Mouse (Mus musculus) activated CD4-positive, CD25-positive, alpha-beta regulatory T cell, adult 4 months (primary cell): ENCODE measurements at regions not wholly inside any gene's neighbourhood (a gene's known extent, or its start where the extent isn't known, plus 50 kb on each side); places are given as distances from the start of the nearest gene placed in this dataset.
"Not testable (repeated sequence)": the region's sequence is repeated elsewhere in the genome, so short reads cannot be mapped to it uniquely, and the experiment has no call there.

Experiments used
- ATAC-seq: one replicate; pipeline ENCODE4 v1.8.0; 2017

DNA sequence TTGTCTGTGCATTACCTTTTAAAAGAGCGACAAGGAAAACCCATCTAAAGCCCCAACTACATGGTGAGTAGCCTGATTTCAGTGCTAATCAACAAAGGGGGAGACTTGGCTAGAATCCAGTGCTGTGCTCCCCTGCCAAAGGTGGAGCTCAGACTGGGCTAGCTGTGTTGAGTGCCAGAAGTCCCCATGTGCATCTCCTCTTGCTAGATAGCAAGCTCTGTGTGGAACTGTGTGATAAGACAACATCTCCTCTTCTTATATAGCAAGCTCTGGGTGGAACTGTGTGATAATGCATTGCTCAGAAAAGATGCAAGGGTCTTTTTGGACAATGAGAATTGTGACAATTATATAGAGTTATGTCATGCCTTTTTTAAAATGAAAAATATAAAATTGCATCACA is 741.4 kb downstream of the Adam6a start:
- ATAC-seq = no peak

DNA sequence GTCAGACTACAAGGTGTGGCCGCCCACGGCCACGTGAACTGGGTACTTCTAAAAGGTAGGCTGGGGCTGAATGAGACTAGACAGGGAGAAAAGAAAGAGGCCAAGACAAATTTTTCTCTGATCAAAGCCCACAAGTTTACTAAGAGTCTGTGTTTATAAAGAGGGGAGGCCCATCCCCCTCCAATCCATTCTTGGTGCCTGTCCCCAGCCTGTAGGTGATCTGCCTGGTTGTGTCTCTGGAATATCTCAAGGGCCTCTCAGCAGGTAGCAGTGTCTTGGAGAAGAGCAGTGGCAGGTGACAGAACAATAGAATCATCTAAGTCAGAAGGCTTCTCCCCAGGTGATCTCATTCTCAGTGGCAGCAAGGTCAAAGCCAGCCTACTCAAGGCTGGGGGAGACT is 743.3 kb downstream of the Adam6a start:
- ATAC-seq = no peak

DNA sequence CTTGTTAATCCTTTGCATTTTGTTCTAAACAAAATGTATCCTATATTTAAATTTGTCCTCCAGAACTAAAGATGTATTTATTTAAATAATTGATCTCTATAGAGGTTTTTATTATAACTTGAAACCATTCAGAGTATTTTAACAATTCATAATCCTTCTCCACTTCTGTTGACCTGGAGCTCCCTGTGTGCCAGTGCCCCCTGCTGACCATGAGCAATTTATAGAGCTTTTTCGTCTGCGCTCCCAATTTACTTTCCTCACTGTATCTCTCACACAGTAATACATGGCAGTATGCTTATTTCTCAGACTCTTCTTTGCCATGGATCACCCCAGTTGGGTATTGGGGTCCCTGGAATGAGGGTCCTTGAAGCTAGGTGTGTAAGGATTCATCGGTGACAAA is 747.4 kb downstream of the Adam6a start:
- no peak for ATAC-seq

GRCm38 (mm10) chr12:114299771-114300170 is 756.1 kb downstream of the Adam6a start:
- peak; percentile 97 for ATAC-seq

DNA sequence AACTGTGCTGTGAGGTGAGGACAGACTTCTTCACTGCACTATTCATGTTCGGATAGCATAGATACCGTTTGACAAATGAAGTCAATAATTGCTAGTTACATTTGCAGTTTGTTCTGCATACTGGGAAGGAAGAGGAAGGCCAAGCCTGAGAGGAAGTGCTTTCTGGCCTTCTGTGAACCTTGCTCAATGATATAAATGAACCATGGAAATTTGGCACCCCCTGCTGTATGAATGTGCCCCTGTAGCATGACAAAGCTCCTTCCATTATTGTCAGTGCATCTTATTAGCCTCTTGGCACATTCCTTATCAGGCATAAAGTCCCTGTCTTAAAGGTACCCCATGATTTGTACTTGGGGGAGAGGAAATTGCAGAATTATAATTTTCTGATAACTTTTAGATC is 758.0 kb downstream of the Adam6a start:
- ATAC-seq = no peak

DNA sequence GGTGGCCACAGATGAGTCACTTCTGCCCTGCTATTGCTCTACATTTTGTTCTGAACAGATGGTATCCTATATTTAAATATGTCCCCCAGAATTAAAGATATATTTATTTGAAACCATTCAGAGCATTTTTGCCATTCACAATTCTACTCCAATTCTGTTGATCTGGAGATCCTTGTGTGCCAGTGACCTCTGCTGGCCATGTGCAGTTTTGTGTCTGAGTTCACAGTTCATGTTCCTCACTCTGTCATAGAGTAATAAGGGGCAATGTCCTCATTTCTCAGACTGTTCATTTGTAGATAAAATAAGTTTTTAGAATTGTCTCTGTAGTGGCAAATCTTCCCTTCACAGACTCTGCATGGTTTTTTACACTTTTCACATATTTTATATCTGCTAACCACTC is 788.8 kb downstream of the Adam6a start:
- ATAC-seq = no peak

GRCm38 (mm10) chr12:114366276-114366675 is 822.6 kb downstream of the Adam6a start:
- peak; percentile 57 for ATAC-seq

DNA sequence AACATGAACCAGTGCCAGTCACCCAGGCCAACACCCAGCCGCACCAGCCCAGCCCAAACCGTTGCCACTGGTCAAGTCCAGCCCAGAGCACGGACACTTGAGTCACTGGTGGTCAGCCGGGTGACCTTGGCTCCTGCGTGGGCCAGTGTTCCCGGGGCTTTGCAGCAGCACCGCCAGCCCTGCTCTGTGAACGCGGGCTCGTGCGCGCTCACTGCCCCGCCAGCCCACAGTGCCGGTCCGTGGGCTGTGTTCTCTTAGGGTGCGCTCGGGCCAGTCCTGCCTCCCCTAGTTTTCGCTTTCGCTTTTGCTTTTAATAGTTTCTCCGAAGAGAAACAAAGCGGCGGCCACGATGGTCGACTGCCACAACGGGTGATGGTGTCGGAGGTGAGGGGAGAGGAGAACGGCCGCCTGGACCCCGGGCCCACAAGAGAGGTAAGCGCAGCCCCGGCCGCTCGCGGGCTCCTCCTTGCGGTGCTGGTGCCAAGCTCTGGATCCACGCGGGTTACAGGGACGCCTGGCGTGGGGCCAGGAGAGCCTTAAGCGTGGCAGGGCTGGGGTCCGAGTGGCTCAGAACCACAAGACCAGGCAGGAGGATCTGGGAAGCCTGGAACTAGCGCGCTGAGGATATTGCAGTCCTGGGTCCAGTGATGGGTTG is 835.1 kb downstream of the Adam6a start:
- ATAC-seq = peak; percentile 87

DNA sequence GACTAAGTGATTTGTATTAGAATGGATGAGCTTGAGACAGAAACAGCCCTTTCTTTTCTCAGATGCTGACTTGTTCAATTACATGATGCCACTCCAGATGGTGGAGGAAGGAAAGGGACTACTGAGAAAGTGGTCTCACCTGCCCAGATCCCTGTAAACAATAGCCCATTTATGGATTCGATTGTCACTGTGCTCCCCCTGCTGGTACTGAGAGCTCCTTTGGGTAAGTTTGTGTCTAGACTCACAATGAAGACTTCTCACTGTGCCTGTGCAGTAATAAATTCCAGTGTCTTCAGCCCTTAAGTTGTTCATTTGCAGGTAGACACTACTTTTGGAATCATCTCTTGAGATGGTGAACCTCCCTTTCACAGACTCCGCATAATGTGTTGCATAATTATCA is 847.7 kb downstream of the Adam6a start:
- ATAC-seq = no peak

- ATAC-seq = no peak
Measured at GRCm38 (mm10) chr12:114406206-114406605, 862.5 kb downstream of the Adam6a start.

GRCm38 (mm10) chr12:114434529-114434928 is 890.8 kb downstream of the Adam6a start:
- ATAC-seq = no peak

DNA sequence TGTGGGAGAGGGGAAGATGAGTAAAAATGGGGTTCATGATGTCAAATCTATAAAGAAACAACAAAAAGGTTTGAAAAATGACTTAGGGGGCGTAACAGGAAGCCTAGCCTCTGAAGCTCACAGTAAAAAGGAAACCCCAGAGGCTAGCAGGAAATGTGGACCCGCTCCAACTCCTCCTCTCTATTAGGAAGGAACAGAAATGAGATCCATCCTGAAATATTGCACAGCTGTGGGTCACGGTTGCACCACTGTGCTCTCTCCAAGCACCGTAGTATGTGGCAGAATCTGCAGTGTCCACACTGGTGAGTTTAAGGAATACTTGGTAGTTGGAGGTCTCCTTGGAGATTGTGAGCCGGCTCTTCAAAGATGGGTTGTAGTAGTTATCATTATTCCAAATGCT is 918.3 kb downstream of the Adam6a start:
- no peak for ATAC-seq

DNA sequence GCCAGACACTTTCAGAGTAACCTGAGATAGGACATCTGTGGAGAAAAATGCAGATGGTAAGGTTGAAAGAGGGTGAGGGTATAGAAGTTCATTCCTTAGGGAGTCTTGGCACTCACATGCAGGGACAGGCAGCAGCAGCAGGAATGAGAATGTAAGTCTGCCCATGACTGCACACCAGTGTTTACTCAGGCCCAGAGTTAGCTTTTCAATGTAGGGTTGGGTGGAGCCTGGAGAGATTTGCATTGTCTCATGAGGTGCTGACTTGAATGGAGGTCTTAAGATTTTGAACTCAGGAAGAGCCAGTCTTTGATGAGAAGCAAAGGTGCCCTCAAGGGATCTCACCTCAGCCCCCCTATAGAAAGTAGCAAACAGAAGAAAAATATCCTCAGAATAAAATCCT is 918.9 kb downstream of the Adam6a start:
- ATAC-seq = no peak

GRCm38 (mm10) chr12:114468857-114469256 is 925.1 kb downstream of the Adam6a start:
- peak; percentile 69 for ATAC-seq

- not testable (repeated sequence) for ATAC-seq
Measured at GRCm38 (mm10) chr12:114472678-114473077, 929.0 kb downstream of the Adam6a start.

DNA sequence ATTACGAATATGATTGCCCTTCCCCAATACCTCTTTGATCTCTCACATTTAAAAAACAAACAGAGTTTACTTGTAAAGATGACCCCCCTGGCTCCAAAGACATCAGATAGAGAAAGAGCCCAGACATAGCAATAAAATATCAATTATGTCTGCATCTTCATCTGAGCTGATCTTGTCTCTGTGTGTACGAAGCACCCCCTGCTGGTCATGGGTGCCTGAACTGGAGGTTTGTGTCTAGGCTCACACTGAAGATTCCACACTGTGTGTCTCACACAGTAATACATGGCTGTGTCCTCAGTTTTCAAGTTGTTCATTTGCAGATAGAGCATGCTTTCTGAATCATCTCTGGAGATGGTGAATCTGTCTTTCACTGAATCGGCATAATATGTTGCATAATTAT is 935.0 kb downstream of the Adam6a start:
- no peak for ATAC-seq

DNA sequence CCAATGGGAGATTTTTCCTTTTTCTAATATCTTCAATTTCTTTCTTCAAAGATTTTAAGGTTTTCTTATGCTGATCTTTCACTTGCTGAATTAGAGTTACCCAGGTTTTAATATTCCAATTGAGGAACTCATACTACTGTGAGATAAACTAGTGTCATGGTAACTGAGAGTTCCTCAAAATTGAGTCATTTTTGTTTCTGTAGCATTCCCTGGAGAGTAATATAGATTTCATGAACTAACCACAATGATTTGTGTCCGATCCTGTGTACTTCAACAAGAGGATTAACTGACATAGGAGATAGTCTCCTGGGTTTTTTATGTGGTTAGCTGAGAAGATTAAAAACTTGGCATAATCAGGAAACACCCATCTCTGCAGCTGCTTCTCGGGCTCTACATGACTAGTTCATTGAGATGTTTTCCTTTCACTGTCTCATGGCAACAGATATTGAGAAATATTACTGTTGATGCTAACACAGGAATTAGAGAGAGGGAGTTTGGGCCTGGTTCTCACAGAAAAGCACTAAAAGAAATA is 949.9 kb downstream of the Adam6a start:
- not testable (repeated sequence) for ATAC-seq

DNA sequence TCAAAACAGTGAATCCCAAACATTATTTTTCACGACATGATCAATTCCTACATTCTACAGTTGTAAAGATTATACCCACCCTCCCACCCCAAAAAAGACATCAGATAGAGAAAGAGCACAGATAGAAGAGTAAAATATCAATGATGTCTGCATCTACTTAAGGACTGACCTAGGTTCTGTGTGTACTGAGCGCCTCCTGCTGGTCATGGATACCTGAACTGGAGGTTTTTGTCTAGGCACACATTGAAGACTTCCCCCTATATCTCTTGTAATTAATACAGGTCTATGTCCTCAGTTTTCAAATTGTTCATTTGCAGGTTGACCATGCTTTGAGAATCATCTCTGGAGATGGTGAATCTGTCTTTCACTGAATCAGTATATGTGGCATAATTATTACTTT is 952.0 kb downstream of the Adam6a start:
- no peak for ATAC-seq

GRCm38 (mm10) chr12:114513143-114513542 is 969.4 kb downstream of the Adam6a start:
- ATAC-seq = no peak

GRCm38 (mm10) chr12:114542094-114542493 is 998.4 kb downstream of the Adam6a start:
- not testable (repeated sequence) for ATAC-seq

GRCm38 (mm10) chr12:114544931-114545330 is 1001.2 kb downstream of the Adam6a start:
- ATAC-seq = not testable (repeated sequence)

DNA sequence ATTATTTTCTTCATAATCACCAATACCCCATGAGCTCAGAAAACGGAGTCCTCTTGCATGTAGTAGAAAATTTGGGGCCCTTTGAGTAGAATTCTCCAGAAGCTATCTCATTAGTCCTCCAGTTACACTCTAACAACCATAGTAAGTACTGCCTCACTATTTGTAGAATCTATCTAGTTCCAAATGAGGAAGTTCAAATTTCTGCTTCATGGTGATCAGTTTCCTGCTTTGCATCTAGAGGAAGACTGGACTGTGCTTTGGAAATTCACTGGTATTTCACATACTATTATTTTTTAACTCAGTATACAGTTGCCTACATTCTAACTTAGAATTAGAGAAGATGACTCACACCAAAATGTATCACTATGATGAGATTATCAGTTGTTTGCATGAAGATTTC is 1018.7 kb downstream of the Adam6a start:
- ATAC-seq = no peak

GRCm38 (mm10) chr12:114562978-114563377 is 1019.3 kb downstream of the Adam6a start:
- ATAC-seq = no peak

- no peak for ATAC-seq
Measured at GRCm38 (mm10) chr12:114563683-114564082, 1020.0 kb downstream of the Adam6a start.

- no peak for ATAC-seq
Measured at GRCm38 (mm10) chr12:114564329-114564728, 1020.6 kb downstream of the Adam6a start.
